Mouse (Mus musculus) spleen, adult 2 months (tissue): ENCODE results near the gene Oasl2.

Experiments
- CTCF ChIP-seq: fragments of 200-500 bp; IDR thresholded peaks from 2 replicates; pipeline ENCODE4 v1.5.1; 2011; ENCODE audit warnings: mild to moderate bottlenecking, inconsistent platforms; ENCODE audit not compliant: insufficient read depth, insufficient read length, insufficient replicate concordance; ENCODE audit errors: extremely low read depth
- POLR2A ChIP-seq: fragments of 200-500 bp; IDR thresholded peaks from 2 replicates; pipeline ENCODE4 v1.6.1; 2011; ENCODE audit warnings: low read depth, low read length, inconsistent platforms

- TF ChIP-seq POLR2A = no peak
- TF ChIP-seq CTCF = no peak
Measured at GRCm38 (mm10) chr5:114958069-114958468, 61.3 kb downstream of the Oasl2 start.
